Mouse (Mus musculus) hindbrain, embryonic 16.5 days (tissue): ENCODE results near the gene Dab2ip. TPM values are rescaled to one million over a fixed set of nuclear protein-coding genes. Genes with fewer than 3 reads are reported as not detected.

Experiments
- ATAC-seq: fragments of 200-750 bp; cut with Nextera tagmentation; 2 replicates; pipeline ENCODE4 v1.8.0; 2017; ENCODE audit warnings: moderate TSS enrichment, moderate library complexity
- H3K27ac ChIP-seq: fragments of 300-500 bp; sonication (generic); 2 replicates; pipeline ENCODE4 v1.5.1; 2014; ENCODE audit warnings: low read depth, mild to moderate bottlenecking, control low read depth, low read length, moderate library complexity
- H3K27me3 ChIP-seq: fragments of 300-500 bp; sonication (generic); replicated peaks from 2 replicates; pipeline ENCODE4 v1.6.1; 2014; ENCODE audit warnings: low read length; ENCODE audit not compliant: control insufficient read depth, insufficient read depth
- H3K36me3 ChIP-seq: fragments of 300-500 bp; sonication (generic); 2 replicates; pipeline ENCODE4 v1.6.1; 2014; ENCODE audit warnings: mild to moderate bottlenecking, low read length, moderate library complexity, mixed read lengths; ENCODE audit not compliant: control insufficient read depth, insufficient read depth
- H3K4me1 ChIP-seq: fragments of 300-500 bp; sonication (generic); 2 replicates; pipeline ENCODE4 v1.6.1; 2014; ENCODE audit warnings: low read depth, low read length; ENCODE audit not compliant: control insufficient read depth, insufficient read depth
- H3K4me2 ChIP-seq: fragments of 300-500 bp; sonication (generic); 2 replicates; pipeline ENCODE4 v1.6.1; 2014; ENCODE audit warnings: mild to moderate bottlenecking, low read length, control low read depth, moderate library complexity
- H3K4me3 ChIP-seq: fragments of 300-500 bp; sonication (generic); 2 replicates; pipeline ENCODE4 v1.5.1; 2014; ENCODE audit warnings: mild to moderate bottlenecking, low read length, control low read depth, moderate library complexity
- H3K9ac ChIP-seq: fragments of 300-500 bp; sonication (generic); 2 replicates; pipeline ENCODE4 v1.6.1; 2014; ENCODE audit warnings: low read depth, mild to moderate bottlenecking, control low read depth, low read length, moderate library complexity
- H3K9me3 ChIP-seq: fragments of 300-500 bp; sonication (generic); 2 replicates; pipeline ENCODE4 v1.6.1; 2014; ENCODE audit warnings: mild to moderate bottlenecking, low read length, moderate library complexity; ENCODE audit not compliant: control insufficient read depth
- WGBS: fragments of 180-500 bp; shearing (Covaris S2); extraction: QIAGEN DNeasy Blood & Tissue Kit; methylation state at CpG from one replicate; pipeline ENCODE4 v1.1.7; 2014; 5-methylcytosine and 5-hydroxymethylcytosine counted together
- polyA plus RNA-seq: library from polyadenylated mRNA; unstranded; fragments of >200 nt; fragmentation: Nextera tagmentation; extraction: Ambion mirVana; gene quantifications from 2 replicates; pipeline ENCODE4 v1.2.1, GENCODE M21; 2015

Gene Dab2ip
- polyA plus RNA-seq, 1 experiment from 2014 or later, result 27.6 TPM

DNA sequence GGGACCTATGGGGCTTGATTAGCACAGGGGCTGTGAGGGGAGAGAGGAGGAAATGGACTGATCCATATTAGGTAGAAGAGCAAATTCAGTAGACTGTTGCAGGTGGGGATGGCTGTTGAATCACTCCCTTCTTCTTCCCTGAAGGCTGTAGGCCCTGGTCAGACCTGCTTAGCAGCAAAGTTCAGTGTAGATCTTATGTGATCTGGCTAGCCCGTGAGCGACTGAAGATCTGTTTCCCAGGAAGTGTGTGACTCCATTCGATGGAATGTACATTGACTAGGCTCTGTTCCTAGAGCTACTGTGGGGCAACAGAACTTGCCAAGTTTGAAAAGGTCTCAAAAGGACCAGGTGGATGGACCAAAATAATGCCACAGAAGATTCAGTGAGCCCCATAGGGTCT lies 145.2 kb downstream of the Dab2ip start:
- Histone ChIP-seq H3K4me1 (peaks cover 15% of the 10 kb centered on the region), H3K27ac (no peak overlapping the region; the same call in 1 of the 2 replicates), H3K27me3 (no peaks in the 10 kb centered on the region), H3K9me3 (no peaks in the 10 kb centered on the region), H3K9ac (no peak overlapping the region), H3K4me2 (no peak overlapping the region), H3K4me3 (no peak overlapping the region), H3K36me3 (no peaks in the 10 kb centered on the region)
- 73% methylated on average over 3 of the region's 3 CpGs for WGBS
- ATAC-seq, result no peak

DNA sequence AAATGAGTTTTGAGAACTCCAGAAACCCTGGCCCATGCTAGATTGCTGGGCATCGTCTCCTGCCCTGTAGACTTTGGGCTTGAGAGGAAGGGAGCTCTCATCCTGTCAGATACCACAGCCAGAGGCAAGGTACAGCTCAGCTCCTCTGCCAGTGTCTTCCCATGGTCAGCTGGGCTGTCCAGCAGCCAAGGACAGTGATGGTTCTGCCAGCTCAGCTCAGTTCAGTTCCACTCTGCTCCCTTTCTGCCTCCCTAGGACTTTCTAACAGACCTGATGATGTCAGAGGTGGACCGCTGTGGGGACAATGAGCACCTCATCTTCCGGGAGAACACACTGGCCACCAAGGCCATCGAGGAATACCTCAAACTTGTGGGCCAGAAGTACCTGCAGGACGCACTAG lies 154.5 kb downstream of the Dab2ip start:
- Histone ChIP-seq H3K4me3 (no peak overlapping the region), H3K27ac (no peak overlapping the region), H3K9ac (no peak overlapping the region), H3K9me3 (no peaks in the 10 kb centered on the region), H3K4me1 (peaks cover 4% of the 10 kb centered on the region), H3K36me3 (peaks cover 32% of the 10 kb centered on the region), H3K27me3 (no peaks in the 10 kb centered on the region), H3K4me2 (no peak overlapping the region)
- 98% methylated on average over 5 of the region's 5 CpGs for WGBS
- no peak for ATAC-seq

DNA sequence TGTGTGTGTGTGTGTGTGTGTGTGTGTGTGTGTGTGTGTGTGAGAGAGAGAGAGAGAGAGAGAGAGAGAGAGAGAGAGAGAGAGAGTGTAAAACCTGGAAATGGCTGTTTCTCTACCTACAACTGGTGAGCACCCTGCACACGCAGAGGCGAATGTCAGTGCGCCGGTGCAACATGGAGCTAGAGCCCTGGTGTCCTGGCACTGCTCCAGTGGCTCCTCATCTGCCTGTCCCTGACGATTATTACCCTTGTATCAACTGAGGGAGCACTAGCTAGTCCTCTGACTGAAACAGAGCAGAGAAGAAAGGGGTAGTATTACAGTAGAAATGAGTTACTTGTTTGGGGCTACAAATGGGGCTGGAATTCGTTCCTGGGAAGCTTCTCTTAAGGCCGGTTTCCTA lies 155.4 kb downstream of the Dab2ip start:
- H3K4me2 ChIP-seq, result no peak overlapping the region
- 86% methylated on average over 7 of the region's 7 CpGs for WGBS

DNA sequence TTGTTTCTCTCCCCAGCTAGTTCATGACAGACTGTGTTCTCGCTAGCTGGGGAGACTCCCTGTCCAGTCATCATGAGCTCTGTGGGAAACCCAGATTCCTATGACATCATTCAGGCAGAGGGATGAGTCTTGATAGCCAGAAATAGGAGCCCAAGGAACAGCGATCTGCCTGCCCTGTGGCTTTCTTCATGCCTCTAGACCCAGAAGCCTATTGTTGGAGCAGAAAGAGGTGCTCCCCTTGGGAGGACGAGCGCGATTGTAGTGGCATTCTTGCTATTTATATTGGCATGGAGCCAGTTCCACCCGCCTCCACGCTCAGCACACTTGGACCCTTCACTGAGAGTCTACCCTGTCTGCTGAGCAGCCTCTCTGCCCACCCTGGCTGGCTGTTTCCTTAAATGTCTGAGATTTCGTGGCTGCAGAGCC lies 156.7 kb downstream of the Dab2ip start:
- Histone ChIP-seq H3K27ac (no peak overlapping the region), H3K27me3 (no peaks in the 10 kb centered on the region), H3K9me3 (no peaks in the 10 kb centered on the region), H3K4me2 (no peak overlapping the region), H3K36me3 (peaks cover 38% of the 10 kb centered on the region), H3K4me1 (peaks cover 4% of the 10 kb centered on the region), H3K9ac (no peak overlapping the region), H3K4me3 (no peak overlapping the region)
- peak; percentile 19; the same call in 1 of the 2 replicates for ATAC-seq
- whole genome bisulfite sequencing, result 50% methylated on average over 8 of the region's 8 CpGs

More for the DNA sequence above, 155.4 kb downstream of the Dab2ip start:
- no peak for ATAC-seq
- Histone ChIP-seq H3K4me3 (no peak overlapping the region), H3K27ac (no peak overlapping the region), H3K27me3 (no peaks in the 10 kb centered on the region), H3K36me3 (peaks cover 34% of the 10 kb centered on the region), H3K4me1 (peaks cover 4% of the 10 kb centered on the region), H3K9ac (no peak overlapping the region), H3K9me3 (no peaks in the 10 kb centered on the region)

DNA sequence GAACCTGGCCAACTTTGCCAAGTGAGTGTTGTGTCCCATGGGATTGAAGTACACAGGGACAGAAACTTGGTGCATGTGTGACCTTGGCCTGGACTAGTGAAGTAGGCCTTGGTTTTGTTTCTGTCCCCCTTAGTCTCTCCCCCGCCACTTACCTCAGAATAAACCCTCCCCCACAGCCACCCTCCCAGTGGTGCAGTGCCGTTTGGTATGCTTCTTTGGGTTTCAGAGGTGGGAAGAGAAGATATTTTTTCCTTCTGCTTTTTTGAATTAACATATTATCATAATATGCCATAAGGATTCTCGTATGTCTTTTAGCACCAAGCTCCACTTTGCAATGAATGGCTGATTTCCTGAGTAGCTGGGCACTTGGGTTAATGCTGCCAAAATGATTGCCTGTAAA lies 157.4 kb downstream of the Dab2ip start:
- H3K36me3 ChIP-seq, result peaks cover 36% of the 10 kb centered on the region
- peaks cover 4% of the 10 kb centered on the region for H3K4me1 ChIP-seq
- H3K9ac ChIP-seq, result no peak overlapping the region
- no peaks in the 10 kb centered on the region for H3K27me3 ChIP-seq
- ATAC-seq, result no peak
- H3K4me2 ChIP-seq, result no peak overlapping the region
- no peak overlapping the region for H3K27ac ChIP-seq
- 77% methylated on average over 3 of the region's 3 CpGs for WGBS
- no peaks in the 10 kb centered on the region for H3K9me3 ChIP-seq
- H3K4me3 ChIP-seq, result no peak overlapping the region

DNA sequence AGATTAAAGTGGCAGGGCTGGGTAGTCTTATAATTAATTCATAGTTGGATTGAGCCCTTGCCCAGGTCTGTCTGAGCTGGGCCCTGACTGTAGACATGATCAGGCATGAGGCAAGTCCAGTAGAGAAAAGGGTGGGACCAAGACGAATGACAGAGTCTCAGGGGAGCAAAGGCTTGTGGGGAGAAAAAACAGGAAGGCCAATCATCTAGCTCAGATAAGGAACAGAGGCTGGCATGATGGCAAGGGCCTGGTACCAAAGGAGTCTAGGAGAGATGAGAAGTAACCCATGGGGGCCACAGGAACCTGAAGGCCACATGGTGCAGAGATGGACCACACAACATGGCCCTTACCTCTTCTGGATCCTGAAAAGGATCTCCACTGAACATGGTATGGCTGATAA lies 158.1 kb downstream of the Dab2ip start:
- ATAC-seq, result no peak

DNA sequence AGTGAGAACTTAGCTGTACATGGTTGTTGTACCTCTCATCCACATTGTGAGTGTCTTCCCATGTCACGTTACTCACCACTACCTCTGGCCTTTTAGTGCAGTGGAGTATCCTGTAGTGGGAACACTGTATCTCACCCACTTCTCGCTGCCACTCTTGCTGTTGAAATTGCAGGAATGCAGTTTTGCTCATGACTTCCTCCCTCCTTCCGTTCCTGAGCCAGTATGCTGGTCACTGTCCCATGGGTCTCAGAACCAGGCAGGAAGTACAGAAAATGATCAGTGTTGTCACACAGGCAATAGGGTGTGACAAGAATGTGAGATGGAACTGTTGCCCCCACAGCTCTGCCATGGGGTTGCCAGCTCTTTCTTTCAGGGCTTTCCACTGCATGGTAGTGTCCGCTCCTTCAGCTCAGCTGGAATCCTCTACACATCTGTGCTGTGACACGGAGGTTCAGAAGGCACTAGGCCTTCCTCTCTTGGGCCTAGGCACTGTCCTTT lies 160.0 kb downstream of the Dab2ip start:
- Histone ChIP-seq H3K4me2 (no peak overlapping the region), H3K36me3 (peaks cover 44% of the 10 kb centered on the region), H3K9ac (no peak overlapping the region), H3K4me1 (peaks cover 4% of the 10 kb centered on the region), H3K4me3 (no peak overlapping the region), H3K27me3 (no peaks in the 10 kb centered on the region), H3K9me3 (no peaks in the 10 kb centered on the region), H3K27ac (no peak overlapping the region)
- ATAC-seq, result no peak
- 86% methylated on average over 5 of the region's 5 CpGs for WGBS

More for the DNA sequence above, 158.1 kb downstream of the Dab2ip start:
- Histone ChIP-seq H3K9me3 (no peaks in the 10 kb centered on the region), H3K4me2 (no peak overlapping the region), H3K9ac (no peak overlapping the region), H3K27ac (no peak overlapping the region), H3K4me3 (no peak overlapping the region), H3K4me1 (peaks cover 4% of the 10 kb centered on the region), H3K36me3 (peaks cover 39% of the 10 kb centered on the region), H3K27me3 (no peaks in the 10 kb centered on the region)
- 64% methylated on average over 1 of the region's 1 CpGs for WGBS

DNA sequence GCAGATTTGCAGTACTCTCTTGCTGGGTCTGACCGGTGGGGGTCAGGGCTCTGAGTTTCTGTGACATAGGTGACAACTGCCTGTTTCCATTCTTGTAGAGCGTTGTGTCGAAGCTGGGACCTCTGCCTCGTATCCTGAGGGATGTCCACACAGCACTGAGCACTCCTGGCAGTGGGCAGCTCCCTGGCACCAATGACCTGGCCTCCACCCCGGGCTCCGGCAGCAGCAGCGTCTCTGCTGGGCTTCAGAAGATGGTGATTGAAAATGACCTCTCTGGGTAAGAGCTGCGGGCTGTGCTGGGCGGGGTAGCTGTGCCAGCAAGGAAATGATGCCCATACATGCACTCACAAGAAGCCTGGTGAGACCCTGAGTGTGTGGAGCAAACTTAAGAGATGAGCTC lies 160.6 kb downstream of the Dab2ip start:
- H3K4me1 ChIP-seq, result peaks cover 4% of the 10 kb centered on the region
- 89% methylated on average over 9 of the region's 9 CpGs for WGBS
- H3K27me3 ChIP-seq, result no peaks in the 10 kb centered on the region
- H3K27ac ChIP-seq, result no peak overlapping the region
- H3K9me3 ChIP-seq, result no peaks in the 10 kb centered on the region
- no peak overlapping the region for H3K4me2 ChIP-seq
- ATAC-seq, result no peak
- no peak overlapping the region for H3K4me3 ChIP-seq
- H3K36me3 ChIP-seq, result peaks cover 44% of the 10 kb centered on the region
- no peak overlapping the region for H3K9ac ChIP-seq

DNA sequence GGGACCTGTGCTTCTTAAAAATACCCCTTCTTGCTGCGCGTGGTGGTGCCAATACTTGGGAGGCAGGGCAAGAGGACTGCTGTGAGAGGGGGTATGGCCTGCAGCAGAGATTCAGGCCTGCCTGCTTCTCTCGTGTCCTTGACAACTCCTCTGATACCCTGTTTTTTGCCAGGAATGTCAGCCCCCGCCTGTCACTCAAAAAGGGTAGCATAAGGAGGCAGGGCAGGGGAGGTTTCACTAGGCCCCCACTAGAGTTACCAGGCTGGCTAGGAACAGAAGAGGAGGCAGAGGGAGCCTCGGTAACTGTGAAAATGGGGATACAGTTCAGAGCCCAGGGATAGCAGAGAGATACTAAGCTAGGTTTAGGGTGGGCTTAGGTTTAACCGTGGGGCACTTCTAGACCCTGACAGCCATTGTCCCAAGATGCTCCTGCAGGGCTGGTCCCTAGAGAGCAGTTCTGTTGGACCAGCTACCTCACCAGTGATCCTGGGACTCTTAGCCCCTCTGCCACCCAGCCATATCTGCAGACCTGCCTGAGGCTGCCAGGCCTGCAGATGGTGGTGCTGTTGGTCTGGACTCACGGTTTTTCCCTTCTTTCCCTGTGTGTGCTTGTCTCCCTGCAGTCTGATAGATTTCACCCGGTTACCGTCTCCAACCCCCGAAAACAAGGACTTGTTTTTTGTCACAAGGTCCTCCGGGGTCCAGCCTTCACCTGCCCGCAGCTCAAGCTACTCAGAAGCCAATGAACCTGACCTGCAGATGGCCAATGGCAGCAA lies 161.4 kb downstream of the Dab2ip start:
- H3K9ac ChIP-seq, result no peak overlapping the region
- no peak overlapping the region for H3K4me3 ChIP-seq
- no peak overlapping the region for H3K27ac ChIP-seq
- no peak overlapping the region for H3K4me2 ChIP-seq
- no peak for ATAC-seq
- 74% methylated on average over 12 of the region's 12 CpGs for WGBS
- peaks cover 4% of the 10 kb centered on the region for H3K4me1 ChIP-seq
- H3K27me3 ChIP-seq, result no peaks in the 10 kb centered on the region
- H3K36me3 ChIP-seq, result peaks cover 44% of the 10 kb centered on the region
- H3K9me3 ChIP-seq, result no peaks in the 10 kb centered on the region
